Mouse (Mus musculus) right cerebral cortex, adult 18-20 months (tissue): ENCODE measurements at regions not wholly inside any gene's neighbourhood (a gene's known extent, or its start where the extent isn't known, plus 50 kb on each side); places are given as distances from the start of the nearest gene placed in this dataset.
"Not testable (repeated sequence)": the region's sequence is repeated elsewhere in the genome, so short reads cannot be mapped to it uniquely, and the experiment has no call there.

Source experiments
- DNase-seq: peaks from one replicate; pipeline ENCODE4 v3.0.0; 2022; ENCODE audit warnings: mixed read lengths

- DNase-seq, result no peak
Measured at GRCm38 (mm10) chr6:70517932-70518331, 274.1 kb downstream of the Rpia start.

GRCm38 (mm10) chr6:70468623-70469479 is 323.2 kb downstream of the Rpia start:
- peak; percentile 1 for DNase-seq

GRCm38 (mm10) chr6:70457279-70457678 is 334.8 kb downstream of the Rpia start:
- DNase-seq, result peak; percentile 8

- DNase-seq, result peak; percentile 30
Measured at GRCm38 (mm10) chr6:70434739-70435138, 357.3 kb downstream of the Rpia start.

- DNase-seq, result peak; percentile 52
Measured at GRCm38 (mm10) chr6:70406290-70406689, 385.7 kb downstream of the Rpia start.

GRCm38 (mm10) chr6:70389850-70390249 is 402.2 kb downstream of the Rpia start:
- not testable (repeated sequence) for DNase-seq

- DNase-seq, result peak; percentile 81
Measured at GRCm38 (mm10) chr6:70386396-70386795, 405.6 kb downstream of the Rpia start.

- not testable (repeated sequence) for DNase-seq
Measured at GRCm38 (mm10) chr6:70379339-70379738, 412.7 kb downstream of the Rpia start.

GRCm38 (mm10) chr6:70371821-70372220 is 420.2 kb downstream of the Rpia start:
- DNase-seq, result peak; percentile 11

GRCm38 (mm10) chr6:70356303-70356702 is 435.7 kb downstream of the Rpia start:
- peak; percentile 46 for DNase-seq

- no peak for DNase-seq
Measured at GRCm38 (mm10) chr6:70342147-70342546, 449.9 kb downstream of the Rpia start.

- peak; percentile 46 for DNase-seq
Measured at GRCm38 (mm10) chr6:70340691-70341090, 451.3 kb downstream of the Rpia start.

GRCm38 (mm10) chr6:70315318-70315717 is 476.7 kb downstream of the Rpia start:
- DNase-seq, result no peak

GRCm38 (mm10) chr6:70314667-70315066 is 477.4 kb downstream of the Rpia start:
- DNase-seq, result peak; percentile 57

GRCm38 (mm10) chr6:70301100-70301499 is 490.9 kb downstream of the Rpia start:
- peak; percentile 3 for DNase-seq

- peak; percentile 84 for DNase-seq
Measured at GRCm38 (mm10) chr6:70260227-70260626, 531.8 kb downstream of the Rpia start.

GRCm38 (mm10) chr6:70240167-70240566 is 551.9 kb downstream of the Rpia start:
- DNase-seq, result peak; percentile 52

- no peak for DNase-seq
Measured at GRCm38 (mm10) chr6:70227166-70227565, 564.9 kb downstream of the Rpia start.

GRCm38 (mm10) chr6:70216632-70217031 is 575.4 kb downstream of the Rpia start:
- DNase-seq, result not testable (repeated sequence)

- DNase-seq, result not testable (repeated sequence)
Measured at GRCm38 (mm10) chr6:70215781-70216180, 576.3 kb downstream of the Rpia start.
